Mouse (Mus musculus): ENCODE measurements around the gene Prrg2. TPM values are rescaled to one million over a fixed set of nuclear protein-coding genes. Genes with fewer than 3 reads are reported as not detected.

The Prrg2 gene
- polyA plus RNA-seq, 1 experiment from 2014 or later = 25.1 TPM

DNA sequence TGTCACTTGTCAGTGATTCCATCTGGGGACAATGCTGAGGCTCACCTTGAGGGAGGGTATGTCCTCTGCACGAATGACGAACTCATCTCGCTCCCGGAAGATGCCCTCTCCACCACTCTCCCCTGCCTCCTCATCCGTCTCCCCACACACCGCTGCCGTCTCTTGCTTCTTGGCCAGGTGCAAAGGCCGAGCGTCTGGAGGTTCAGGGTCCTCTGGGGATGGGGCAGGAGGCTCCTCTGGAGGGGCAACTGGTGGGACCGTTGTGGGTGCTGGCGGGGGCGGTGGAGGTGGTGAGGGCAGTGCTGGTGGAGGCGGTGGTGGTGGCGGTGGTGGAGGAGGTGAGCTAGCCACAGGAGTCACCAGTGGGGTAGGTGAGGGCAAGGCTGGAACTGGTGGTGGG lies 19.2 kb downstream of the Prrg2 start:
- ATAC-seq (ENCODE audit: insufficient number of reproducible peaks, low FRiP score, low TSS enrichment, low read depth) = no peak
- WGBS = 94% methylated on average over 14 of the region's 14 CpGs
- no peak overlapping the region for H3K9ac ChIP-seq

DNA sequence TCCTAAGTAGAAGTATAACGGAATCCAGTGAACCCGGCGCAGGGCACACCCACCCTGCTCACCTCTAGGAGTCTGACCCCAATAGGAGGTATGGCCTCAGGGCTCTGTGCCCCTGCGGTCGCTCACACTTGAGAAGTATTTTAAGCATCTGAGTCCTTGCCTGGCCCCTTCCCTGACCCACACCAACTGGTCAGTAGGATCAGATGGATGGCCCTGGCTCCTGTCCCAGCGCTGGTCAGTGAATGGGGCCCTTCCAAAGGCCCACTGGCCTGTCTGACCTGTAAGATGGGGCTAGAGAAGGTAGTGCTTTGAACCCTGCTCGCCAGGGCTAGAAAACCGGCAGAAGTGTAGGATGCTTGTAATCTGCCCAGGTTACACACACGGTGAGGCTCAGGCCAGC lies 21.6 kb downstream of the Prrg2 start:
- Histone ChIP-seq H3K4me3 (no peak overlapping the region), H3K9me3 (no peaks in the 10 kb centered on the region), H3K4me1 (0 out of 2 replicates have a peak, but pooled peaks cover 4% of the 10 kb centered on the region), H3K27me3 (no peaks in the 10 kb centered on the region), H3K9ac (no peak overlapping the region), H3K36me3 (peaks cover 97% of the 10 kb centered on the region), H3K4me2 (no peak overlapping the region), H3K27ac (no peak overlapping the region)
- ATAC-seq (ENCODE audit: insufficient number of reproducible peaks, low FRiP score, low TSS enrichment, low read depth) = no peak
- 94% methylated on average over 9 of the region's 9 CpGs for WGBS

More for the DNA sequence above, 19.2 kb downstream of the Prrg2 start:
- Histone ChIP-seq H3K27ac (no peak overlapping the region), H3K9me3 (no peaks in the 10 kb centered on the region), H3K27me3 (no peaks in the 10 kb centered on the region), H3K4me1 (0 out of 2 replicates have a peak, but pooled peaks cover 3% of the 10 kb centered on the region), H3K4me2 (no peak overlapping the region), H3K4me3 (no peak overlapping the region), H3K36me3 (peaks cover 97% of the 10 kb centered on the region)

DNA sequence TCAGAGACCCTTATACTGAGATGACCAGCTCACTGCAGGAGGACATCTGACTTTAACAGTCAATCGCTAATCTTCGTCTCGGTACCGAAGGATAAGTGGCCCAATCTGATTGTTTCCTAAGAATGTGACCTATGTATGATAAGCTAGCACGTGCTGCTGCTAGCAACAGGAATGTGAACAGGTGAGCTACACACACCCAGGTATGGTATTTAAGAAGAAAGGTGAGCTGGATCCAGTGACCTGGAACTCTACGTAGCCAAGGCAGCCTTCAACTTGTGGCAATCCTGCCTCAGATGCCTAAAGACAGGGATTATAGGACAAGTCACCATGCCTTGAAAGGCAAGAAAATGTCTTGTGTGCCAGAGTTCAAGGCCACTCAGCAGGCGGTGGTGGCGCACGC lies 24.1 kb downstream of the Prrg2 start:
- Histone ChIP-seq H3K4me2 (no peak overlapping the region), H3K4me3 (no peak overlapping the region), H3K36me3 (peaks cover 99% of the 10 kb centered on the region), H3K9me3 (no peaks in the 10 kb centered on the region), H3K4me1 (0 out of 2 replicates have a peak, but pooled peaks cover 4% of the 10 kb centered on the region), H3K27me3 (no peaks in the 10 kb centered on the region), H3K9ac (no peak overlapping the region), H3K27ac (no peak overlapping the region)
- WGBS = 92% methylated on average over 9 of the region's 9 CpGs
- no peak for ATAC-seq (ENCODE audit: insufficient number of reproducible peaks, low FRiP score, low TSS enrichment, low read depth)

DNA sequence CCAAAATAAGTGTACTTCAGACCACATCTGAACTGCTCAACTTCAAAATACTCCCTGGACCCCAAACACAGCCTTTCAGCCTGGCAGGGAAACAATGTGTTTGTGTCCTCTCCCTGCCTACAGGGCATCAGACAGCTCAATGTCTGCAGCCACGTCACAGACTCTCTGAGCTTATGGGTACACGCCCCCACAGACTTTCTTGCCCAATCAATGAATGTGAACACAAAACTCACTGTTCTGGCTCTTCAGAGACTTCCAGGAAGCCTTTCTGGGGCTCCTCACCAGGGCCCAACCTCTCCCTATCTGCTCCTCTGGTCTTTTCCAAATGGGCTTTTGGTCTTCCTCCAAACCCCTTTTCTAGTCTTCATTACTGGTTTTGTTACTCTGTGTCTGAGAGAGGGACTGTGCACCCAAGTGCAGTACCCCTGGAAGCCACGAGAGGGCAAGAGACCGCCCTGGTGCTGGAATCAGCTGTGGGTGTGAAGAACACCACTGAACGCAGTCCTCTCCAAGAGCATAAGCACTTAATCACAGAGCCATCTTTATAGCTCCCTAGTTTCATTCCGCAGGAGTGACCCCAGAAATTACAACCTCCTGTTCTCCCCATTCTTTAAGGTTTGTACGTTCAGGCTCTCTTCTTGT lies 24.6 kb downstream of the Prrg2 start:
- H3K4me3 ChIP-seq = no peak overlapping the region
- H3K9me3 ChIP-seq = no peaks in the 10 kb centered on the region
- no peaks in the 10 kb centered on the region for H3K27me3 ChIP-seq
- H3K4me1 ChIP-seq = 0 out of 2 replicates have a peak, but pooled peaks cover 4% of the 10 kb centered on the region
- no peak overlapping the region for H3K4me2 ChIP-seq
- H3K9ac ChIP-seq = no peak overlapping the region
- ATAC-seq (ENCODE audit: insufficient number of reproducible peaks, low FRiP score, low TSS enrichment, low read depth) = no peak
- H3K27ac ChIP-seq = no peak overlapping the region; the same call in 1 of the 2 replicates
- WGBS = 72% methylated on average over 7 of the region's 7 CpGs
- peaks cover 99% of the 10 kb centered on the region for H3K36me3 ChIP-seq

DNA sequence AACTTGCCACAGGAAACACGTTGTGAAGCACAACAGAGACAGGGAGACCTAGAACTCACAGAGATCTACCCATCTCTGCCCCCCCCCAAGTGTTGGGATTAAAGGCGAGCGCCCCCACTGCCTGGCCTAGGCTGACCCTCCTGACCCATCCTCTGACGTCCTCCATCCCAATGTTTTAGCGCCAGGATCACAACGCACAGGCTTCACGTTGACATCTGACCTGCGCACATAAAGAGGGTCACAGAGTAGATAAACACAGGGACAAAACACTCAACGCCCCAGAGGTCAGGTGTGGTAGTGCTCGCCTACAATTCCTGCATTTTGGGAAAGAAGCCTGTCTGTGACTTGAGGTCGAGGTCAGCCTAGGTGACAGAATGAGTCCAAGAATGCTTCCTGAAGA lies 25.8 kb downstream of the Prrg2 start:
- H3K36me3 ChIP-seq = peaks cover 99% of the 10 kb centered on the region
- 89% methylated on average over 11 of the region's 11 CpGs for WGBS
- H3K4me1 ChIP-seq = 0 out of 2 replicates have a peak, but pooled peaks cover 4% of the 10 kb centered on the region
- H3K4me3 ChIP-seq = no peak overlapping the region
- ATAC-seq (ENCODE audit: insufficient number of reproducible peaks, low FRiP score, low TSS enrichment, low read depth) = no peak
- H3K9me3 ChIP-seq = no peaks in the 10 kb centered on the region
- H3K27ac ChIP-seq = no peak overlapping the region
- H3K27me3 ChIP-seq = no peaks in the 10 kb centered on the region
- no peak overlapping the region for H3K4me2 ChIP-seq
- no peak overlapping the region for H3K9ac ChIP-seq

DNA sequence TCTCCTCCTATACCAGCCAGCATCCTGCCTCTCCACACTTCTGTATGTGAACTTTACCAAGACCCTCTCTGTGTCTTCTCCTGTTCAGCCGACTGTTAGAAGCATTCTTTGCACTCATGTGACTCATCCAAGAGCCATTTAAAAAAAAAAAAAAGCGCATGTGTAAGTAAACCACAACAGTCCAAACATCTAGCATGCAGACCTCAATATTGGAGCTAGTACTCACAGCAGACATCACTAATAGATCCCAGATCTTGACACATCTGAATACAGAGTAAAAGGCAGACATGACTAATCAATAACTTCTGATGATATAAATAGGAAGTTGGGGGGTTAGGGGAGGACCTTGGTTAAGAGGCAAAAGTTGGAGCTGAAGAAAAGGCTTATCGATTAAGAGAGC lies 26.8 kb downstream of the Prrg2 start:
- no peak overlapping the region for H3K4me2 ChIP-seq
- 84% methylated on average over 3 of the region's 3 CpGs for WGBS
- no peak overlapping the region for H3K27ac ChIP-seq
- no peak overlapping the region for H3K4me3 ChIP-seq
- 0 out of 2 replicates have a peak, but pooled peaks cover 4% of the 10 kb centered on the region for H3K4me1 ChIP-seq
- no peaks in the 10 kb centered on the region for H3K9me3 ChIP-seq
- H3K27me3 ChIP-seq = no peaks in the 10 kb centered on the region
- peaks cover 99% of the 10 kb centered on the region for H3K36me3 ChIP-seq
- no peak for ATAC-seq (ENCODE audit: insufficient number of reproducible peaks, low FRiP score, low TSS enrichment, low read depth)
- H3K9ac ChIP-seq = no peak overlapping the region

DNA sequence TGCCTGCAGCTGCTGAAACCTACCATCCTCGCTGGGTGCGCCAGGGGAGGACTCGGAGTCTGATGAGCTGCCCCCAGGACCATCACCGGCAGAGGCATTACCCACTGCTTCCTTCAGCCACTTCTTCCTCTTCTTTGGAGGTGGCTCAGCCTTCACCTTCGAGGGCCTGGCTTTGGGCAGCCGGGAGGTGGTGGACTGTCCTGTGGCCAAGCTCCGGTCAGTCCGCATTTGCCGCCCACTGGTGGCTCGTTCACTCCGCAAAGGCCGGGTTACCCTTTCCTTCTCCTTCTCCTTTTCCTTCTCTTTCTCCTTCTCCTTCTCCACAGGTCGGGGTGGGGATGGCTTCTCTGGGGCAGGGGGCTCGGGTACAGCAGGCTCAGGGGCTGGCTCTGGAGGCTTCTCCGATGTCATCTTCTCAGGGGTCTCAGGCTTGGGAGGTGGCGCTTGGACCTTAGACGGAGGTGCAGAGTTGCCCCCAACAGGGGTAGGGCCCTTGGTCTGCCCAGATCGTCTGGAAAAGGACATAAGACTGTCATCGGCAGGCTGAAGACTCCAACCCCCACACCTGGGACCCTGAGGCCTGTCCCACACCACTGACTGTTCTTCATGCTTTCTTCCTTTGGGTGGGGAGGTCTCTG lies 28.6 kb downstream of the Prrg2 start:
- WGBS = 94% methylated on average over 19 of the region's 19 CpGs
- no peak overlapping the region for H3K4me3 ChIP-seq
- 0 out of 2 replicates have a peak, but pooled peaks cover 4% of the 10 kb centered on the region for H3K4me1 ChIP-seq
- H3K27me3 ChIP-seq = no peaks in the 10 kb centered on the region
- no peak overlapping the region for H3K9ac ChIP-seq
- H3K4me2 ChIP-seq = no peak overlapping the region
- no peak for ATAC-seq (ENCODE audit: insufficient number of reproducible peaks, low FRiP score, low TSS enrichment, low read depth)
- no peaks in the 10 kb centered on the region for H3K9me3 ChIP-seq
- H3K36me3 ChIP-seq = peaks cover 98% of the 10 kb centered on the region
- H3K27ac ChIP-seq = no peak overlapping the region

DNA sequence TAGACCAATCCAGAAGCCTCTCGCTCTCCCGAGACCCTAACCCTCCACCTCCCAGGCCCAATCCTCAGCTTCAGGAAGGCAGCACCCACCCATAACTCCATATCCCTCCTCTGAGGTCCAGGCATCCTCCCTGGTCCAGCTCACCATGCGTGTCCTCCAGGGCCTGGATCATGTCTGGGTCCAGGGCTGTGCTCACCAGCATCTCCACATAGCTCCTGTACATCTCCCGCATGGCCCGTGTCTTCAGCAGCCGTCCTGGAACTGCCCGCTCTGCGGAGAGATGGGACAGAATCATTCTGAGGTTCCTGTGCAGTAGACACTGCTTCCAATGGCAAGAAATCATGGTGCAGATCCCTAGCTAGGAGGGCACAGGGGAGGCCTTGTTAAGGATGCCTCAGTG lies 31.6 kb downstream of the Prrg2 start:
- Histone ChIP-seq H3K27ac (no peak overlapping the region), H3K27me3 (no peaks in the 10 kb centered on the region), H3K4me3 (no peak overlapping the region), H3K9me3 (no peaks in the 10 kb centered on the region), H3K4me2 (no peak overlapping the region), H3K4me1 (0 out of 2 replicates have a peak, but pooled peaks cover 8% of the 10 kb centered on the region), H3K36me3 (peaks cover 91% of the 10 kb centered on the region), H3K9ac (no peak overlapping the region)
- 96% methylated on average over 8 of the region's 8 CpGs for WGBS
- no peak for ATAC-seq (ENCODE audit: insufficient number of reproducible peaks, low FRiP score, low TSS enrichment, low read depth)

DNA sequence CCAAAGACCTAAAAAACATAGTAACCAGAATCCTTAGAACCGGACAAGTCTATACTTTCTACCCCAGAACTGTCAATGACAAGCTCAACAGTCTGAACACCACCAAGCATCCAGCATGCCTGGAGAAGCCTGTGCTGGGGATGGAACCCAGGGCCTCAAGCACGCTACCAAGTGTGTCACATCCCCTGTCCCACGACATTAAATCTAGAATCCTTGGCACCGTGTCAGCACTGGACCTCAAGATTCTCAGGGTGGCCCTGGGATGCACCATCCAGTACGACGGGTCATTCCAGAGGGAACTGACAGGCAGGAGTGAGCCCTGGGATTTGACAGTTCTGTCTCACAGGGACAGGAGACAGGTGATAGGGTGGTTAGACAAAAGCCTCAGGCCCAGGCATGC lies 32.5 kb downstream of the Prrg2 start:
- Histone ChIP-seq H3K27me3 (no peaks in the 10 kb centered on the region), H3K9me3 (no peaks in the 10 kb centered on the region), H3K9ac (no peak overlapping the region), H3K36me3 (peaks cover 83% of the 10 kb centered on the region), H3K4me2 (no peak overlapping the region), H3K4me1 (0 out of 2 replicates have a peak, but pooled peaks cover 8% of the 10 kb centered on the region), H3K27ac (no peak overlapping the region), H3K4me3 (no peak overlapping the region)
- no peak for ATAC-seq (ENCODE audit: insufficient number of reproducible peaks, low FRiP score, low TSS enrichment, low read depth)
- WGBS = 94% methylated on average over 6 of the region's 6 CpGs

DNA sequence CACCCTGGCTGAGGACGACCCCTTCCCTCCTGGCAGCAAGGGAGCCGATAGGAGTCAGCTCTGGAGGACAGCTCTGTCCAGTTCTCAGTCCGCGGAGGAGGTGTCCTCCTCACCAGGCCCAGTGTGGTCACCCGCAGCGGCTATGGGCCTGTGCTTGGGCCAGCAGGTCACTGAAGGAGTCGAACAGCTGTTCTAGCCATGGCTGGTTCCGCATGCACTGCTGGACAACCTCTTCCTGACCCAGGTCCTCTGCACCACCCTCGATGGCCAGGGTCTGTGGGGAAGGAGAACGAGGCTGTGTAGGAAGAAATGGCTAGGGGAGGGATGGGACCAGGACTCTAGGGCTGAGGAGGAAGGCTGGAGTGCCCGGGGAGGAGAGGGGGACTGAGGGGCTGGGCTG lies 34.1 kb downstream of the Prrg2 start:
- H3K4me2 ChIP-seq = no peak overlapping the region
- H3K4me3 ChIP-seq = no peak overlapping the region
- no peaks in the 10 kb centered on the region for H3K9me3 ChIP-seq
- H3K27me3 ChIP-seq = no peaks in the 10 kb centered on the region
- H3K27ac ChIP-seq = no peak overlapping the region
- no peak for ATAC-seq (ENCODE audit: insufficient number of reproducible peaks, low FRiP score, low TSS enrichment, low read depth)
- peaks cover 66% of the 10 kb centered on the region for H3K36me3 ChIP-seq
- H3K9ac ChIP-seq = no peak overlapping the region
- 92% methylated on average over 11 of the region's 11 CpGs for WGBS
- 0 out of 2 replicates have a peak, but pooled peaks cover 8% of the 10 kb centered on the region for H3K4me1 ChIP-seq

DNA sequence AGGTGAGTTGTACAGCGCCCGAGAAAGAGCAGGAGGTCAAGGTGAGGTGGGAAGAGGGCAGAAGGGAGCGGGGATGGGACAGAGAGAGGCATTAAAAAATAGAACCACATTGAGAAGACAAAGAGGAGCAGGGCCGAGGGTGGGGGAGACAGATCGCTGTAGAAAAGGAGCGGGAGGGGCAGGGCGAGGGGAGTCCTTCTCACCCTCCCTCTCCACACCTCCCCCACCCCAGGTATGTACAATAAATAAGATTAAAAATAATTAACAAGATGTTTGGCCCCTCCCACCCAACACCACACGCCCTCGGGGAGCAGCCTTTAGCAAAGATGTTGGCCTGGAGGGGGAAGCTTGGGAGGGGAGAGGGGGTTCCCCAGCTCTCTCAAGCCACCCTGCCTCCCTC lies 34.7 kb downstream of the Prrg2 start:
- no peak for ATAC-seq (ENCODE audit: insufficient number of reproducible peaks, low FRiP score, low TSS enrichment, low read depth)
- H3K36me3 ChIP-seq = peaks cover 60% of the 10 kb centered on the region
- 96% methylated on average over 9 of the region's 9 CpGs for WGBS
- no peak overlapping the region for H3K9ac ChIP-seq
- no peak overlapping the region for H3K27ac ChIP-seq
- H3K9me3 ChIP-seq = no peaks in the 10 kb centered on the region
- 0 out of 2 replicates have a peak, but pooled peaks cover 8% of the 10 kb centered on the region for H3K4me1 ChIP-seq
- H3K4me3 ChIP-seq = no peak overlapping the region
- no peak overlapping the region for H3K4me2 ChIP-seq
- no peaks in the 10 kb centered on the region for H3K27me3 ChIP-seq

DNA sequence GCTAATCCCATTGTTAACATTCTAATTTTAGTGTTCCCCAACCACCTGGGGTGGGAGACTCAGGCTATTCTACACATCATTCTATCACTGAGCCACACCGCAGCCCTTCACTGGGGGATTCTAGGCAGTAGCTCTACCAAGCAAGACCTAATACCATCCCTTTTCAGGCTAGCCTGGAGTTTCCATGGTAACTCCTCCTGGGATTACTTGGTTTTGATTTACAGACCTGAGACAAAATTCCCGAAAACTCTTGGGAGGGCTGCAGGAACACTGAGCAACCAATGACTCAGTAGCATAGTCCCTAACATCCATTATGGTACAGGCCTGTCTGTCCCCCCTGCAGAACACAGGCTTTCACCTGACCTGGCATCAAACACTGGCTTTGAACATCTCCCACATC lies 36.2 kb downstream of the Prrg2 start:
- ATAC-seq (ENCODE audit: insufficient number of reproducible peaks, low FRiP score, low TSS enrichment, low read depth) = no peak
- 61% methylated on average over 2 of the region's 2 CpGs for WGBS

More for the DNA sequence above, 36.2 kb downstream of the Prrg2 start:
- H3K4me2 ChIP-seq = no peak overlapping the region
- H3K36me3 ChIP-seq = peaks cover 48% of the 10 kb centered on the region
- H3K4me3 ChIP-seq = no peak overlapping the region
- no peak overlapping the region for H3K9ac ChIP-seq
- H3K27ac ChIP-seq = no peak overlapping the region; the same call in 1 of the 2 replicates
- 0 out of 2 replicates have a peak, but pooled peaks cover 8% of the 10 kb centered on the region for H3K4me1 ChIP-seq
- no peaks in the 10 kb centered on the region for H3K9me3 ChIP-seq
- no peaks in the 10 kb centered on the region for H3K27me3 ChIP-seq
